Mouse (Mus musculus) CH12.LX (cell line): ENCODE data around the gene Nanos2. TPM values are rescaled to one million over a fixed set of nuclear protein-coding genes. Genes with fewer than 3 reads are reported as not detected.

ENCODE experiments used
- DNase-seq: peaks from one replicate; pipeline ENCODE4 v3.0.0-alpha.2; 2013; ENCODE audit errors: extremely low read depth
- H3K27ac ChIP-seq: 2 replicates; pipeline ENCODE4 v1.5.1; 2012; ENCODE audit warnings: low read depth, mild to moderate bottlenecking, control low read depth, moderate library complexity; ENCODE audit not compliant: insufficient read depth
- H3K27me3 ChIP-seq: replicated peaks from 2 replicates; pipeline ENCODE3; 2012; ENCODE audit warnings: inconsistent platforms
- H3K36me3 ChIP-seq, 2 experiments: replicated peaks in 1 of 2; 2 replicates each; pipeline versions ENCODE3 to v1.6.1; 2012; ENCODE audit warnings: inconsistent platforms in 1 of 2, low read length in 1 of 2, mild to moderate bottlenecking in 1 of 2, mixed read lengths in 1 of 2, moderate library complexity in 1 of 2; ENCODE audit not compliant: control insufficient read depth in 1 of 2, insufficient read depth in 1 of 2
- H3K4me1 ChIP-seq, 2 experiments: 2 replicates each; pipeline ENCODE4 v1.6.1; 2012; ENCODE audit warnings: inconsistent platforms in 1 of 2, moderate library complexity in 1 of 2; ENCODE audit not compliant: insufficient read depth in 2 of 2, control insufficient read depth in 1 of 2
- H3K4me2 ChIP-seq: 2 replicates; pipeline ENCODE4 v1.6.1; 2012; ENCODE audit warnings: low read depth, mild to moderate bottlenecking, control low read depth; ENCODE audit not compliant: poor library complexity, insufficient read depth, severe bottlenecking
- H3K4me3 ChIP-seq, 3 experiments: fragments of 150-350 bp in 1 of 3; sonication (generic) in 1 of 3; replicated peaks in 1 of 3; 2 replicates each; pipeline versions ENCODE3 to v1.5.1; 2011 to 2012; ENCODE audit warnings: low read depth in 2 of 3, low read length in 2 of 3, mild to moderate bottlenecking in 2 of 3, moderate library complexity in 2 of 3, control low read depth in 1 of 3, improper control_type of control experiment in 1 of 3, inconsistent platforms in 1 of 3, mixed read lengths in 1 of 3; ENCODE audit not compliant: poor library complexity in 1 of 3
- H3K79me2 ChIP-seq: replicated peaks from 2 replicates; pipeline ENCODE4 v1.6.1; 2012; ENCODE audit warnings: mild to moderate bottlenecking, moderate library complexity; ENCODE audit not compliant: control insufficient read depth, poor library complexity, insufficient read depth, severe bottlenecking; ENCODE audit errors: extremely low read depth
- H3K9ac ChIP-seq: 2 replicates; pipeline ENCODE4 v1.6.1; 2012; ENCODE audit warnings: low read depth, mild to moderate bottlenecking, control low read depth, moderate library complexity; ENCODE audit not compliant: insufficient read depth
- H3K9me3 ChIP-seq: replicated peaks from 2 replicates; pipeline ENCODE3; 2012; ENCODE audit warnings: low read length, inconsistent platforms, mixed read lengths
- CHD1 ChIP-seq: IDR thresholded peaks from 2 replicates; pipeline ENCODE4 v1.6.1; 2012; ENCODE audit warnings: low read depth, low read length, improper control_type of control experiment, inconsistent platforms
- CTCF ChIP-seq, 2 experiments: IDR thresholded peaks in 1 of 2; conservative IDR thresholded peaks in 1 of 2; 2 replicates each; pipeline ENCODE4 v1.5.1; 2011 to 2012; ENCODE audit warnings: low read depth in 2 of 2, low read length in 2 of 2, improper control_type of control experiment in 1 of 2, inconsistent platforms in 1 of 2, mild to moderate bottlenecking in 1 of 2, moderate library complexity in 1 of 2
- ETS1 ChIP-seq: conservative IDR thresholded peaks from 2 replicates; pipeline ENCODE4 v1.6.1; 2012; ENCODE audit warnings: low read depth, mild to moderate bottlenecking, inconsistent platforms, low read length, improper control_type of control experiment, moderate library complexity
- GABPA ChIP-seq: IDR thresholded peaks from 2 replicates; pipeline ENCODE4 v1.6.1; 2012; ENCODE audit warnings: low read depth, low read length, improper control_type of control experiment, inconsistent platforms; ENCODE audit not compliant: insufficient replicate concordance
- IRF4 ChIP-seq: IDR thresholded peaks from 2 replicates; pipeline ENCODE4 v1.6.1; 2014; ENCODE audit warnings: low read depth, mild to moderate bottlenecking, inconsistent platforms, low read length, improper control_type of control experiment
- JUND ChIP-seq: conservative IDR thresholded peaks from 2 replicates; pipeline ENCODE4 v1.6.1; 2011; ENCODE audit warnings: low read depth, low read length, improper control_type of control experiment
- MAFK ChIP-seq: IDR thresholded peaks from 2 replicates; pipeline ENCODE4 v1.6.1; 2011; ENCODE audit warnings: low read length, improper control_type of control experiment; ENCODE audit not compliant: insufficient replicate concordance
- MEF2A ChIP-seq: IDR thresholded peaks from 2 replicates; pipeline ENCODE4 v1.6.1; 2014; ENCODE audit warnings: low read depth, mild to moderate bottlenecking, inconsistent platforms, low read length, improper control_type of control experiment, borderline replicate concordance
- MXI1 ChIP-seq: IDR thresholded peaks from 2 replicates; pipeline ENCODE4 v1.6.1; 2011; ENCODE audit warnings: mild to moderate bottlenecking, low read depth, low read length, improper control_type of control experiment
- NELFE ChIP-seq: IDR thresholded peaks from 2 replicates; pipeline ENCODE4 v1.6.1; 2011; ENCODE audit warnings: low read depth, low read length, improper control_type of control experiment
- NRF1 ChIP-seq: IDR thresholded peaks from 2 replicates; pipeline ENCODE4 v1.6.1; 2014; ENCODE audit warnings: low read depth, mild to moderate bottlenecking, inconsistent platforms, low read length, improper control_type of control experiment, moderate library complexity
- POLR2AphosphoS2 ChIP-seq: IDR thresholded peaks from 2 replicates; pipeline ENCODE4 v1.6.1; 2011; ENCODE audit warnings: low read depth, low read length, improper control_type of control experiment
- RAD21 ChIP-seq: IDR thresholded peaks from 2 replicates; pipeline ENCODE4 v1.6.1; 2011; ENCODE audit warnings: low read depth, mild to moderate bottlenecking, low read length, improper control_type of control experiment, moderate library complexity
- RCOR1 ChIP-seq: conservative IDR thresholded peaks from 2 replicates; pipeline ENCODE4 v1.6.1; 2012; ENCODE audit warnings: low read depth, mild to moderate bottlenecking, inconsistent platforms, low read length, improper control_type of control experiment
- UBTF ChIP-seq: IDR thresholded peaks from 2 replicates; pipeline ENCODE4 v1.6.1; 2012; ENCODE audit warnings: low read depth, mild to moderate bottlenecking, inconsistent platforms, low read length, improper control_type of control experiment, moderate library complexity
- ZC3H11A ChIP-seq: IDR thresholded peaks from 2 replicates; pipeline ENCODE4 v1.6.1; 2012; ENCODE audit warnings: low read depth, mild to moderate bottlenecking, inconsistent platforms, low read length, improper control_type of control experiment
- dilution Hi-C: fragments of 300-500 bp; cut with MboI; formaldehyde crosslinking; loops from 2 replicates; pipeline ENCODE4 v1.14.3; 2020; ENCODE audit warnings: low sequenced_read_pairs; ENCODE audit not compliant: extremely low pct_unique_long_range_greater_than_20kb, extremely low pct_ligation_motif_present
- in situ Hi-C: fragments of 300-500 bp; cut with MboI; formaldehyde crosslinking; loops from 3 replicates; pipeline ENCODE4 v1.14.3; 2019; ENCODE audit warnings: low sequenced_read_pairs, low pct_ligation_motif_present, low pct_unique_long_range_greater_than_20kb, mixed read lengths
- polyA plus RNA-seq: library from polyadenylated mRNA; unstranded; fragments of >175 nt; gene quantifications from 2 replicates; pipeline ENCODE4 v1.2.1, GENCODE M21; 2012; ENCODE audit warnings: low read depth; ENCODE audit not compliant: insufficient read length
- total RNA-seq, 2 experiments: library from RNA; depleted of rRNA; stranded (reverse); fragments of 300-350 nt in 1 of 2; fragments of >200 nt in 1 of 2; gene quantifications; 2 replicates each; pipeline ENCODE4 v1.2.3; 2012 to 2014

Nanos2 gene
- total and polyA plus RNA-seq, 3 experiments, result not detected

DNA sequence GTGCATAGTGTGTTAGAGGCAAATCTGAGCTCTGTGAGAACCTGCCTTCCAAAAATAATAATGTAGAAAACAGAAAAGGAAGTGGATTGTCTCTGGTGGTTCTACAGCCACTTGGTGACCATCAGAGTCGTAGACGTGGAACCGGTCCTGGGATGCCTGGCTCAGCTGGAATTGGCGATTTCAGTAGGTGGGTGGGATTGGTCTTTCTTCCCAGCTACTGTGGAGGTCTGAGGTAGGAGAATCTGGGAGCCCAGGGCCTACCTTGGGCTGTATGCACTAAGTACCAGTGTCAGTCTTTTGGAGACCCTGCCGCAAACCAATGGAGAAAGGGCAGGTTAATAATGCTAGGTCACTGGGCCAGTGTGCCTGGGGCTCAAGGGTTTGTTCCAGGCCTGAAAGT is 5.8 kb downstream of the Nanos2 start:
- Histone ChIP-seq H3K9ac (no peak overlapping the region), H3K79me2 (no peaks in the 10 kb centered on the region), H3K9me3 (peaks cover 2% of the 10 kb centered on the region), H3K4me2 (no peak overlapping the region), H3K4me1 (peaks cover 8 to 23% of the 10 kb centered on the region in 2 experiments), H3K27me3 (peaks cover 23% of the 10 kb centered on the region), H3K27ac (no peak overlapping the region), H3K36me3 (peaks cover 12 to 60% of the 10 kb centered on the region in 2 experiments), H3K4me3 (no peak overlapping the region)
- dilution Hi-C loops, result no loop called here
- TF ChIP-seq NELFE (no peak), CHD1 (no peak), MXI1 (no peak), MEF2A (no peak), UBTF (no peak), IRF4 (no peak), ETS1 (no peak), RAD21 (no peak), POLR2AphosphoS2 (no peak), MAFK (no peak), JUND (no peak), GABPA (no peak), RCOR1 (no peak), ZC3H11A (no peak), NRF1 (no peak)
- DNase-seq, result no peak
- in situ Hi-C loops, result no loop called here

DNA sequence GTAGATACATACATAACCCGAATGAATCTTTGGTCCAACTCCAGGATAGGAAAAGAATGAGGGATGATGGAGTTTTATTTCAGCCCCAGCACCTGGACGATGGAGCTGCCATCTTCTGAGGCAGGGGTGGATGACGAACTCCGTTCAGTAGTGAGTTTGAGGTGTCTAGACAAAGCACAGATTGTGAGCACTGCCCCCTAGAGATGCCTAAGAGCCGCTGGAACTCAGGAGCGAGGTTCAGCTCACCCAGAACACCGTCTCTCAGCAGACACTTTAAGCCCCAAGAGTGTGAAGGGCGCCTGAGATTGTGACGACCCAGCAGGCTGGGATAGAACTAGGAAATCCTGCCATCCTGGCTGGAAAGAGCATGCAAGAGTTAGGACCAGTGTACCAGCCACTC is 11.6 kb downstream of the Nanos2 start:
- in situ Hi-C loops, result no loop called here
- no peaks in the 10 kb centered on the region for H3K27me3 ChIP-seq
- no peaks in the 10 kb centered on the region for H3K9me3 ChIP-seq
- no peak overlapping the region for H3K4me2 ChIP-seq
- H3K4me3 ChIP-seq, result no peak overlapping the region
- TF ChIP-seq CTCF (conservative IDR thresholded peaks at IDR 0.05 in 1 of 2, IDR thresholded peaks at IDR 0.05 in 1 of 2; ENCODE audit: low read depth in 2 of 2, low read length in 2 of 2), result peak in 1 of 2 experiments; percentile 42; a peak in 2 of 4 replicates
- no peak for TF ChIP-seq ZC3H11A
- dilution Hi-C loops, result no loop called here
- no peaks in the 10 kb centered on the region for H3K79me2 ChIP-seq
- H3K4me1 ChIP-seq, result peaks cover 4 to 36% of the 10 kb centered on the region in 2 experiments; a peak in 2 of 4 replicates
- no peak overlapping the region for H3K27ac ChIP-seq
- no peak overlapping the region for H3K9ac ChIP-seq
- peaks cover 12 to 46% of the 10 kb centered on the region in 2 experiments for H3K36me3 ChIP-seq
- DNase-seq, result no peak
